Mouse (Mus musculus) thymus, adult 2 months (tissue): ENCODE results near the gene Me1.
A peak's percentile ranks its signal among the peaks of the same experiment; 100 is the strongest.

Experiments used
- CTCF ChIP-seq: fragments of 200-500 bp; IDR thresholded peaks from 2 replicates; pipeline ENCODE4 v1.5.1; 2012; ENCODE audit warnings: mild to moderate bottlenecking, control low read depth, low read length, moderate library complexity, borderline replicate concordance; ENCODE audit not compliant: control insufficient read depth, poor library complexity, insufficient read depth; ENCODE audit errors: extremely low read depth
- POLR2A ChIP-seq: fragments of 200-500 bp; IDR thresholded peaks from 2 replicates; pipeline ENCODE4 v1.6.1; 2012; ENCODE audit warnings: mild to moderate bottlenecking, low read length, control low read depth, moderate library complexity; ENCODE audit not compliant: control insufficient read depth, poor library complexity, insufficient read depth; ENCODE audit errors: extremely low read depth

DNA sequence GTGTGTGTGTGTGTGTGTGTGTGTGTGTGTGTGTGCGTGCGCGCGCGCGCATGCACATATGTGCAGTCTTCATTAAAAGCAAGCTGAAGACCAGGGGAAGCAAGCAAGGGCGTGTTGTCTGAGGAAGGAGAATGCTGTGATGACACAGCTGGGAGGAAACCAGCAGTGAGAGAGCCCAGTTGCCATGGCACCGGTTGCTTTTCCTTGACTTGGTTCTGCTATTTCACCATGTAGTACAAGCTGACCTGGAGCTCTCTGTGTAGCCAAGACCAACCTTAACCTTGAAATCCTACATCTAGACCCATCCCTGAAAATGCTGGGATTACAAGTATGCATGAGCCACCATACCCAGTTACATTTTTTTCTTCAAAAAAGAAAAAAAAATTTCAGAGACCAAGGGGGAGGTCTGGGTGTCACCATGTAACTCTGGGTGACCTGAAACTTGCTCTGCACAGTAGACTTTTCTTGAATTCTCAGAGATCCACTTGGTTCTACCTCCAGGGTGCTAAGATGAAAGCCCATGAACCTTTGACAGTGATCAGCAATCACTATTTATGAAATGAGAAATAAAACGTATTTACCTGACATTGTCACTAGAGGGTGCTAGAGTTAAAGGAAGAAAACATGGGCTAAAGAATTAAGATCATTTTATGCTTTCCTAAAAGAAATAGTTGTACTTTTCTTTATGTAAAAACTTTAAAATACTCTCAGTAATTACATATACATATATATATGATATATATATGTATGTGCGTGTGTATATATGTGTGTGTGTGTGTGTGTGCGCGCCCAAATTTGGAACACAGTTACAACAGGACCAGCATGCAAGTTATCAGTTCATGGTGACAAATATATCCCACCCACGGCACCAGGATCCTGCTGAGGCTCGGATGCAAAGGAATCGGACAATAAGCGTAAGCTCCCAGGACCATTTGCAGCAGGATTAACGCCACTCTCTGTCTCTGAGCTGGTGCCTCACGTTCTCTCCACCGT, 102.8 kb downstream of the Me1 start:
- TF ChIP-seq CTCF (0 out of 2 replicates have a peak, but pooled peaks have one; percentile 24), POLR2A (no peak)
